Mouse (Mus musculus) hindbrain, embryonic 15.5 days (tissue): ENCODE measurements around the gene Tmem200a. TPM values are rescaled to one million over a fixed set of nuclear protein-coding genes. Genes with fewer than 3 reads are reported as not detected.
A peak's percentile ranks its signal among the peaks of the same experiment; 100 is the strongest.

Source experiments
- ATAC-seq: fragments of 200-750 bp; cut with Nextera tagmentation; 2 replicates; pipeline ENCODE4 v1.8.0; 2017; ENCODE audit warnings: low read depth, moderate number of reproducible peaks, moderate TSS enrichment; ENCODE audit not compliant: low FRiP score
- H3K27ac ChIP-seq: fragments of 300-500 bp; sonication (generic); replicated peaks from 2 replicates; pipeline ENCODE4 v1.5.1; 2015; ENCODE audit warnings: mild to moderate bottlenecking, inconsistent platforms
- H3K27me3 ChIP-seq: fragments of 300-500 bp; sonication (generic); 2 replicates; pipeline ENCODE4 v1.6.1; 2015; ENCODE audit warnings: control low read depth, inconsistent platforms
- H3K36me3 ChIP-seq: fragments of 300-500 bp; sonication (generic); 2 replicates; pipeline ENCODE4 v1.6.1; 2015; ENCODE audit warnings: control low read depth, inconsistent platforms
- H3K4me1 ChIP-seq: fragments of 300-500 bp; sonication (generic); replicated peaks from 2 replicates; pipeline ENCODE4 v1.6.1; 2015; ENCODE audit warnings: control low read depth, inconsistent platforms
- H3K4me2 ChIP-seq: fragments of 300-500 bp; sonication (generic); 2 replicates; pipeline ENCODE4 v1.6.1; 2015; ENCODE audit warnings: moderate library complexity, mild to moderate bottlenecking, inconsistent platforms
- H3K4me3 ChIP-seq: fragments of 300-500 bp; sonication (generic); 2 replicates; pipeline ENCODE4 v1.5.1; 2015; ENCODE audit warnings: mild to moderate bottlenecking, inconsistent platforms
- H3K9ac ChIP-seq: fragments of 300-500 bp; sonication (generic); 2 replicates; pipeline ENCODE4 v1.6.1; 2015; ENCODE audit warnings: inconsistent platforms
- H3K9me3 ChIP-seq: fragments of 300-500 bp; sonication (generic); 2 replicates; pipeline ENCODE4 v1.6.1; 2016; ENCODE audit warnings: control low read depth, inconsistent platforms
- WGBS: fragments of 180-500 bp; shearing (Covaris S2); methylation state at CpG from one replicate; pipeline ENCODE4 v1.1.7; 2015; 5-methylcytosine and 5-hydroxymethylcytosine counted together
- polyA plus RNA-seq: library from polyadenylated mRNA; unstranded; fragments of >200 nt; fragmentation: Nextera tagmentation; extraction: Ambion mirVana; gene quantifications from 2 replicates; pipeline ENCODE4 v1.2.1, GENCODE M21; 2015

Gene Tmem200a
- polyA plus RNA-seq: 21.6 and 28.2 TPM in 2 replicates

- WGBS: under 1% methylated on average over 46 of the region's 46 CpGs
- Histone ChIP-seq H3K36me3 (no peaks in the 10 kb centered on the region), H3K9me3 (no peaks in the 10 kb centered on the region), H3K27ac (peak within 1 kb of the TSS; percentile 76), H3K4me1 (peaks cover 23% of the 10 kb centered on the region), H3K4me2 (peak within 1 kb of the TSS; percentile 74), H3K4me3 (peak within 1 kb of the TSS; percentile 67), H3K9ac (peak within 1 kb of the TSS; percentile 74), H3K27me3 (no peaks in the 10 kb centered on the region)
- peak; percentile 92 for ATAC-seq
Measured at GRCm38 (mm10) chr10:26078521-26079142, at the start of gene Tmem200a. Tmem200a (minus strand) TSS chr10:26079052.

GRCm38 (mm10) chr10:26119822-26120183, 41.0 kb upstream of the Tmem200a start:
- no peaks in the 10 kb centered on the region for H3K27me3 ChIP-seq
- no peak overlapping the region for H3K4me2 ChIP-seq
- H3K36me3 ChIP-seq: no peaks in the 10 kb centered on the region
- H3K4me3 ChIP-seq: no peak overlapping the region
- H3K4me1 ChIP-seq: no peaks in the 10 kb centered on the region
- WGBS: 54% methylated on average over 1 of the region's 1 CpGs
- ATAC-seq: no peak
- no peak overlapping the region for H3K9ac ChIP-seq
- H3K9me3 ChIP-seq: no peaks in the 10 kb centered on the region
- no peak overlapping the region for H3K27ac ChIP-seq

GRCm38 (mm10) chr10:26119067-26119821, 40.4 kb upstream of the Tmem200a start:
- no peak overlapping the region for H3K4me2 ChIP-seq

GRCm38 (mm10) chr10:26114409-26114808, 35.6 kb upstream of the Tmem200a start:
- no peak overlapping the region for H3K4me2 ChIP-seq
- H3K4me3 ChIP-seq: no peak overlapping the region
- H3K36me3 ChIP-seq: no peaks in the 10 kb centered on the region
- H3K27me3 ChIP-seq: no peaks in the 10 kb centered on the region
- 71% methylated on average over 4 of the region's 4 CpGs for WGBS
- no peak overlapping the region for H3K27ac ChIP-seq
- no peak for ATAC-seq
- H3K9ac ChIP-seq: no peak overlapping the region
- H3K9me3 ChIP-seq: no peaks in the 10 kb centered on the region
- no peaks in the 10 kb centered on the region for H3K4me1 ChIP-seq

More at GRCm38 (mm10) chr10:26119067-26119821, 40.4 kb upstream of the Tmem200a start:
- Histone ChIP-seq H3K4me3 (no peak overlapping the region), H3K4me1 (no peaks in the 10 kb centered on the region), H3K36me3 (no peaks in the 10 kb centered on the region), H3K9me3 (no peaks in the 10 kb centered on the region), H3K9ac (no peak overlapping the region), H3K27me3 (no peaks in the 10 kb centered on the region), H3K27ac (no peak overlapping the region)
- WGBS: 78% methylated on average over 6 of the region's 6 CpGs
- no peak for ATAC-seq

- H3K4me3 ChIP-seq: no peak overlapping the region
- H3K4me1 ChIP-seq: no peaks in the 10 kb centered on the region
- H3K9me3 ChIP-seq: no peaks in the 10 kb centered on the region
- no peaks in the 10 kb centered on the region for H3K27me3 ChIP-seq
- no peak overlapping the region for H3K4me2 ChIP-seq
- no peak overlapping the region for H3K9ac ChIP-seq
- ATAC-seq: peak; percentile 54; the same call in 1 of the 2 replicates
- no peaks in the 10 kb centered on the region for H3K36me3 ChIP-seq
- 71% methylated on average over 3 of the region's 3 CpGs for WGBS
- H3K27ac ChIP-seq: no peak overlapping the region
Measured at GRCm38 (mm10) chr10:26103330-26103982, 24.6 kb upstream of the Tmem200a start.

- ATAC-seq: no peak
- Histone ChIP-seq H3K4me3 (no peak overlapping the region), H3K9ac (no peak overlapping the region), H3K4me1 (peaks cover 5% of the 10 kb centered on the region; the same call in 1 of the 2 replicates), H3K36me3 (no peaks in the 10 kb centered on the region), H3K27me3 (no peaks in the 10 kb centered on the region), H3K9me3 (no peaks in the 10 kb centered on the region), H3K4me2 (no peak overlapping the region), H3K27ac (no peak overlapping the region)
- 77% methylated on average over 4 of the region's 4 CpGs for WGBS
Measured at GRCm38 (mm10) chr10:26082081-26082480, 3.2 kb upstream of the Tmem200a start.

- Histone ChIP-seq H3K27me3 (no peaks in the 10 kb centered on the region), H3K27ac (no peak overlapping the region), H3K36me3 (no peaks in the 10 kb centered on the region), H3K4me1 (peaks cover 23% of the 10 kb centered on the region), H3K9ac (no peak overlapping the region), H3K4me2 (no peak overlapping the region; the same call in 1 of the 2 replicates), H3K4me3 (no peak overlapping the region), H3K9me3 (no peaks in the 10 kb centered on the region)
- ATAC-seq: no peak
- WGBS: 80% methylated on average over 3 of the region's 3 CpGs
Measured at GRCm38 (mm10) chr10:26079678-26080077, 826 bp upstream of the Tmem200a start.

GRCm38 (mm10) chr10:26077671-26078481, 976 bp downstream of the Tmem200a start, which contains the start of gene Gm9767:
Gm9767 (plus strand) TSS chr10:26078255.
- peaks cover 23% of the 10 kb centered on the region for H3K4me1 ChIP-seq
- no peaks in the 10 kb centered on the region for H3K9me3 ChIP-seq
- H3K27ac ChIP-seq: peak within 1 kb of the TSS; percentile 76
- no peaks in the 10 kb centered on the region for H3K27me3 ChIP-seq
- no peaks in the 10 kb centered on the region for H3K36me3 ChIP-seq
- peak within 1 kb of the TSS; percentile 74 for H3K4me2 ChIP-seq
- WGBS: under 1% methylated on average over 52 of the region's 52 CpGs
- H3K4me3 ChIP-seq: peak within 1 kb of the TSS; percentile 67
- ATAC-seq: peak; percentile 71
- peak within 1 kb of the TSS; percentile 74 for H3K9ac ChIP-seq

- Histone ChIP-seq H3K9ac (peak overlapping the region; percentile 74; the same call in 1 of the 2 replicates), H3K36me3 (no peaks in the 10 kb centered on the region), H3K4me2 (peak overlapping the region; percentile 74), H3K27ac (no peak overlapping the region), H3K27me3 (no peaks in the 10 kb centered on the region), H3K4me1 (peaks cover 23% of the 10 kb centered on the region), H3K9me3 (no peaks in the 10 kb centered on the region), H3K4me3 (peak overlapping the region; percentile 67)
- 64% methylated on average over 9 of the region's 9 CpGs for whole genome bisulfite sequencing
- no peak for ATAC-seq
Measured at GRCm38 (mm10) chr10:26076949-26077348, 1.9 kb downstream of the Tmem200a start.

- Histone ChIP-seq H3K4me2 (no peak overlapping the region), H3K27me3 (no peaks in the 10 kb centered on the region), H3K4me1 (peaks cover 17% of the 10 kb centered on the region), H3K36me3 (peaks cover 6% of the 10 kb centered on the region), H3K9ac (no peak overlapping the region), H3K4me3 (no peak overlapping the region), H3K9me3 (no peaks in the 10 kb centered on the region), H3K27ac (no peak overlapping the region)
- 84% methylated on average over 5 of the region's 5 CpGs for WGBS
- ATAC-seq: no peak
Measured at GRCm38 (mm10) chr10:26071986-26072385, 6.9 kb downstream of the Tmem200a start.

- H3K4me2 ChIP-seq: no peak overlapping the region
- no peak overlapping the region for H3K9ac ChIP-seq
- no peaks in the 10 kb centered on the region for H3K27me3 ChIP-seq
- ATAC-seq: 0 out of 2 replicates have a peak, but pooled peaks have one; percentile 19
- H3K4me1 ChIP-seq: no peaks in the 10 kb centered on the region
- H3K36me3 ChIP-seq: peaks cover 2% of the 10 kb centered on the region
- 94% methylated on average over 4 of the region's 4 CpGs for WGBS
- no peaks in the 10 kb centered on the region for H3K9me3 ChIP-seq
- no peak overlapping the region for H3K27ac ChIP-seq
- H3K4me3 ChIP-seq: no peak overlapping the region
Measured at GRCm38 (mm10) chr10:26063071-26063470, 15.8 kb downstream of the Tmem200a start.
